Mouse (Mus musculus) cerebellum, adult 9-10 months (tissue): ENCODE measurements around the gene Mybpc1.
A peak's percentile ranks its signal among the peaks of the same experiment; 100 is the strongest.
"Not testable (repeated sequence)": the region's sequence is repeated elsewhere in the genome, so short reads cannot be mapped to it uniquely, and the experiment has no call there.

Experiments used
- DNase-seq: peaks from one replicate; pipeline ENCODE4 v3.0.0; 2022

Mybpc1 gene

GRCm38 (mm10) chr10:88550225-88550624 lies 54.7 kb downstream of the Mybpc1 start:
- DNase-seq, result no peak

GRCm38 (mm10) chr10:88547635-88548034 lies 57.3 kb downstream of the Mybpc1 start:
- no peak for DNase-seq

GRCm38 (mm10) chr10:88530631-88531030 lies 74.3 kb downstream of the Mybpc1 start:
- no peak for DNase-seq

GRCm38 (mm10) chr10:88524016-88524415 lies 80.9 kb downstream of the Mybpc1 start:
- no peak for DNase-seq

- no peak for DNase-seq
These were observed 81.7 kb downstream of the Mybpc1 start for GRCm38 (mm10) chr10:88523212-88523611.

GRCm38 (mm10) chr10:88522795-88523194 lies 82.2 kb downstream of the Mybpc1 start:
- DNase-seq, result no peak

GRCm38 (mm10) chr10:88515049-88515448 lies 89.9 kb downstream of the Mybpc1 start:
- DNase-seq, result not testable (repeated sequence)

GRCm38 (mm10) chr10:88514495-88514894 lies 90.5 kb downstream of the Mybpc1 start:
- no peak for DNase-seq

GRCm38 (mm10) chr10:88513574-88514135 lies 91.3 kb downstream of the Mybpc1 start:
- no peak for DNase-seq

GRCm38 (mm10) chr10:88511355-88511754 lies 93.6 kb downstream of the Mybpc1 start:
- no peak for DNase-seq

- no peak for DNase-seq
These were observed 94.3 kb downstream of the Mybpc1 start for GRCm38 (mm10) chr10:88510503-88511271.

GRCm38 (mm10) chr10:88507691-88508143 lies 97.2 kb downstream of the Mybpc1 start:
- DNase-seq, result no peak

- DNase-seq, result no peak
These were observed 99.7 kb downstream of the Mybpc1 start for GRCm38 (mm10) chr10:88505256-88505655.

- DNase-seq, result peak; percentile 38
These were observed 100.5 kb downstream of the Mybpc1 start for GRCm38 (mm10) chr10:88504481-88504880.

- DNase-seq, result peak; percentile 85
These were observed 101.3 kb downstream of the Mybpc1 start, which contains the start of gene Chpt1 for GRCm38 (mm10) chr10:88503421-88504314. TSS of gene Chpt1 (minus strand) at chr10:88504073.

- no peak for DNase-seq
These were observed 102.0 kb downstream of the Mybpc1 start for GRCm38 (mm10) chr10:88502919-88503318.

GRCm38 (mm10) chr10:88501886-88502765 lies 102.8 kb downstream of the Mybpc1 start:
- peak; percentile 28 for DNase-seq

GRCm38 (mm10) chr10:88501370-88501769 lies 103.6 kb downstream of the Mybpc1 start:
- no peak for DNase-seq

GRCm38 (mm10) chr10:88499993-88500392 lies 105.0 kb downstream of the Mybpc1 start:
- no peak for DNase-seq

- DNase-seq, result no peak
These were observed 107.9 kb downstream of the Mybpc1 start for GRCm38 (mm10) chr10:88496864-88497564.

- no peak for DNase-seq
These were observed 109.9 kb downstream of the Mybpc1 start for GRCm38 (mm10) chr10:88494959-88495587.
